Mouse (Mus musculus) megakaryocyte, embryonic 14.5 days (primary cell): Measurements from ENCODE around the gene Cd164l2.

Experiments used
- FLI1 ChIP-seq: IDR thresholded peaks from 2 replicates; pipeline ENCODE4 v1.6.1; 2012; ENCODE audit warnings: low read length, inconsistent platforms, mixed read lengths
- GATA1 ChIP-seq: IDR thresholded peaks from 3 replicates; pipeline ENCODE4 v1.6.1; 2012; ENCODE audit warnings: mixed read lengths, low read length, inconsistent platforms, borderline replicate concordance

- TF ChIP-seq GATA1 (no peak), FLI1 (no peak)
Observed at GRCm38 (mm10) chr4:133209366-133209765, 2.6 kb upstream of the Cd164l2 start.
